37 mouse cellular contexts compared by ENCODE assay signal in the genomic region with DNA sequence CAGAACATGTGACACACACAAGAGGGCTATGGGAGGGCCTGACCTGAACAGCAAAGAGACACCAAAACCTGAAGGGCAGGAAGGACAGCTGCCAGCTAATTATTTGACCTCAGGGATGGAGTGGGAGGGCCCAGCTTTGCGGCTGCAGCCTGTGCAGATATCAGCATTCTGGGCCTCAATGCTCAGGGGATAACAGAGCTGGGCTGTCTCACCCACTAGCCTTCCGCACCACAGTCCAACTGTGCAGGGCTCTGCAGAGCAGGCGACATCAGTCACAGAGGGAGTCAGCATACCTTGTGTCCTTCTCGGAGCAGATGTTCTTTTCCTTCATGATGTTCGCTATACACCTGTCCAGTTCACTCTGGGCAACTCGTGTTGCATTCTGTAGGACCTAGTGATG. TPM values are rescaled to one million over a fixed set of nuclear protein-coding genes. Genes with fewer than 3 reads are reported as not detected.
"Had no signal": no experiment of that assay in that cellular context is flagged by ENCODE, and none has a peak within 500 bp of the region (broad histone marks: within the 10 kb centered on the region; RNA-seq: fewer than 3 reads in every experiment).

No protein-coding gene starts in this region.

- ATAC-seq: hindbrain, postnatal 0 days; intestine, embryonic 16.5 days had no signal

- H3K4me3 ChIP-seq: heart, adult 2 months; heart, embryonic 13.5 days; hindbrain, embryonic 13.5 days; hindbrain, embryonic 15.5 days; kidney, embryonic 15.5 days; left cerebral cortex, adult 2 months; limb, embryonic 13.5 days; limb, embryonic 15.5 days; liver, embryonic 15.5 days had no signal

- H3K4me1 ChIP-seq: heart, embryonic 13.5 days; hindbrain, embryonic 13.5 days; hindbrain, embryonic 15.5 days; kidney, embryonic 15.5 days; limb, embryonic 13.5 days; limb, embryonic 15.5 days had no signal

- H3K9ac ChIP-seq: heart, embryonic 13.5 days; hindbrain, embryonic 13.5 days; hindbrain, embryonic 15.5 days; kidney, embryonic 15.5 days; limb, embryonic 13.5 days; limb, embryonic 15.5 days; liver, embryonic 15.5 days had no signal

- H3K27me3 ChIP-seq: heart, embryonic 13.5 days; hindbrain, embryonic 13.5 days; hindbrain, embryonic 15.5 days; kidney, embryonic 15.5 days; limb, embryonic 13.5 days; limb, embryonic 15.5 days; liver, embryonic 15.5 days had no signal

- DNase-seq: gastrocnemius, postnatal 14 days; gastrocnemius, postnatal 36 days; heart, adult 11 months; heart, adult 2 months; heart, postnatal 10 days; kidney, adult 11 months; kidney, adult 2 months; kidney, adult 9 months; kidney, postnatal 14 days; layer of hippocampus, adult 9-11 months had no signal

- H3K4me2 ChIP-seq: heart, embryonic 11.5 days; heart, embryonic 13.5 days; hindbrain, embryonic 13.5 days; hindbrain, embryonic 15.5 days; kidney, embryonic 15.5 days; limb, embryonic 13.5 days; limb, embryonic 15.5 days; liver, embryonic 15.5 days had no signal

- H3K9me3 ChIP-seq: heart, embryonic 13.5 days; hindbrain, embryonic 13.5 days; hindbrain, embryonic 15.5 days; kidney, embryonic 15.5 days; limb, embryonic 13.5 days; limb, embryonic 15.5 days; liver, embryonic 15.5 days had no signal

- H3K27ac ChIP-seq: heart, adult 2 months; heart, embryonic 13.5 days; hindbrain, embryonic 13.5 days; hindbrain, embryonic 15.5 days; hindbrain, postnatal 0 days; kidney, embryonic 15.5 days; kidney, postnatal 0 days; left cerebral cortex, adult 2 months; limb, embryonic 13.5 days; limb, embryonic 15.5 days; liver, embryonic 15.5 days had no signal

RNA-seq across cellular contexts. Expression of a gene that starts 25.9 kb away (rescaled TPM):
- total RNA-seq: gastrocnemius, adult 18-20 months; gastrocnemius, adult 8-10 months; gastrocnemius, postnatal 14 days; gastrocnemius, postnatal 36 days; heart, adult 2 months; heart, postnatal 10 days; heart, postnatal 25 days; hematopoietic stem cell, adult 5-6 weeks; hindbrain, postnatal 0 days; layer of hippocampus, adult 18-20 months; layer of hippocampus, adult 8-10 months; layer of hippocampus, postnatal 14 days; left cerebral cortex, adult 2 months; left cerebral cortex, postnatal 14 days; left cerebral cortex, postnatal 36 days had no signal
- polyA plus RNA-seq: gonadal fat pad, adult 2 months; heart, adult 2 months; heart, embryonic 11.5 days; heart, embryonic 13.5 days; heart, embryonic 16.5 days; hindbrain, embryonic 11.5 days; hindbrain, embryonic 13.5 days; hindbrain, embryonic 15.5 days; hindbrain, postnatal 0 days; intestine, embryonic 14.5 days; intestine, embryonic 16.5 days; kidney, adult 2 months; kidney, embryonic 15.5 days; kidney, postnatal 0 days; large intestine, adult 2 months; limb, embryonic 11.5 days; limb, embryonic 13.5 days; limb, embryonic 15.5 days; liver, embryonic 15.5 days had no signal

RNA-seq across cellular contexts. Expression of a gene that starts 32.2 kb away (rescaled TPM):
- total RNA-seq: gastrocnemius, adult 18-20 months; gastrocnemius, adult 8-10 months; gastrocnemius, postnatal 14 days; gastrocnemius, postnatal 36 days; hematopoietic stem cell, adult 5-6 weeks; layer of hippocampus, adult 18-20 months; left cerebral cortex, adult 2 months; left cerebral cortex, postnatal 14 days; left cerebral cortex, postnatal 36 days had no signal
- polyA plus RNA-seq: heart, embryonic 11.5 days; heart, embryonic 13.5 days; heart, embryonic 16.5 days; hindbrain, embryonic 11.5 days; hindbrain, embryonic 15.5 days; intestine, embryonic 16.5 days; kidney, embryonic 15.5 days; limb, embryonic 11.5 days; limb, embryonic 13.5 days; limb, embryonic 15.5 days; liver, embryonic 15.5 days had no signal
